Mouse (Mus musculus): ENCODE results near the gene Gid4. TPM values are rescaled to one million over a fixed set of nuclear protein-coding genes. Genes with fewer than 3 reads are reported as not detected.

The Gid4 gene
- polyA plus RNA-seq, 1 experiment from 2014 or later, result 8.7 TPM

DNA sequence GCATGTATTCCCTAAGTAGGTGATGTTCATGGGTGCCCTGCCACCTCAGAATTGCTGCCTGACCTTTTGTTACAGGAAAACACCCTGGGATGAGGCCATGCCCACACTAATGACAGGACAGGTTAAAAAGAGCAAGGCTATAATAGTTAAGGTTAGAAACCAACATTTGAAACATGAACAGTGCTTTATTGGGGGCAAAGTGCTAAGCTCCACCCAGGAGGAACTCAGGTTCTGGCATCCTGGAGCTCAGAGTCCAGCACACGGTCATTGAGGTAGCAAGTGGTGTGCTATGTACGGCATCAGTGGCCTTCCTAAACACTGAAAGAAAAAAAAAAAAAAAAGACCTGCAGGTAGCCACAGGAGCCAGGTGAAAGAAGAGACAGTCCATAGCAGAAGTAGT is 29.0 kb upstream of the Gid4 start:
- Histone ChIP-seq H3K4me2 (ENCODE audit: low read depth, low read length) (no peak overlapping the region), H3K9me3 (replicated peaks; ENCODE audit: control insufficient read depth, low read length) (no peaks in the 10 kb centered on the region), H3K36me3 (ENCODE audit: control insufficient read depth, insufficient read depth) (no peaks in the 10 kb centered on the region), H3K27ac (ENCODE audit: low read length) (no peak overlapping the region), H3K9ac (ENCODE audit: low read depth, low read length) (no peak overlapping the region), H3K4me3 (ENCODE audit: low read depth, low read length) (no peak overlapping the region), H3K4me1 (ENCODE audit: control insufficient read depth, low read depth, low read length) (no peaks in the 10 kb centered on the region), H3K27me3 (ENCODE audit: control insufficient read depth, insufficient read depth, low read depth, low read length) (peaks cover 3% of the 10 kb centered on the region; the same call in 1 of the 2 replicates)
- ATAC-seq (ENCODE audit: low read depth), result no peak
- WGBS (ENCODE audit: insufficient replicate concordance), result 63% methylated on average over 2 of the region's 2 CpGs

DNA sequence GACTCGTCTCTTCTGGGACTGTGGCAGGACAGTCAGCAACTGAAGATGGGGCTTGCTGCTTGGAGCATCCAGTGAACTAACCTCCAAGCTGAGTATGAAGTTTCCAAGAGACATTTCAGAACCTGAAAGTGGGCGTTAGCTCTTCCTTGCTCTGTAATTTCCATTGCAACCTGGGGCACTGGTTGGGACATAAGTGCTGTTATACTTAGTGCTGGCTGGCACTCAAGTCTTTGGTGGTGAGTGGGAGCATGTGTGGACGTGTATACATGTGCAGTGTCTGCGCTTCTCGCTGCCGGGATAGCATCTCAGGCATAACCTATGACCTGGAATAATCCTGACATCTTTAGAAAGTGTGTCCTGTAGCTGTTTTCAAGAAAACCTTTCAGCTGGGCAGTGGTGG is 25.6 kb upstream of the Gid4 start:
- no peak overlapping the region for H3K4me3 ChIP-seq (ENCODE audit: low read depth, low read length)
- H3K27me3 ChIP-seq (ENCODE audit: control insufficient read depth, insufficient read depth, low read depth, low read length), result no peaks in the 10 kb centered on the region
- H3K27ac ChIP-seq (ENCODE audit: low read length), result no peak overlapping the region
- H3K9me3 ChIP-seq (replicated peaks; ENCODE audit: control insufficient read depth, low read length), result no peaks in the 10 kb centered on the region
- H3K36me3 ChIP-seq (ENCODE audit: control insufficient read depth, insufficient read depth), result no peaks in the 10 kb centered on the region
- H3K4me1 ChIP-seq (ENCODE audit: control insufficient read depth, low read depth, low read length), result no peaks in the 10 kb centered on the region
- no peak overlapping the region for H3K9ac ChIP-seq (ENCODE audit: low read depth, low read length)
- 68% methylated on average over 6 of the region's 6 CpGs for WGBS (ENCODE audit: insufficient replicate concordance)
- ATAC-seq (ENCODE audit: low read depth), result no peak
- no peak overlapping the region for H3K4me2 ChIP-seq (ENCODE audit: low read depth, low read length)

DNA sequence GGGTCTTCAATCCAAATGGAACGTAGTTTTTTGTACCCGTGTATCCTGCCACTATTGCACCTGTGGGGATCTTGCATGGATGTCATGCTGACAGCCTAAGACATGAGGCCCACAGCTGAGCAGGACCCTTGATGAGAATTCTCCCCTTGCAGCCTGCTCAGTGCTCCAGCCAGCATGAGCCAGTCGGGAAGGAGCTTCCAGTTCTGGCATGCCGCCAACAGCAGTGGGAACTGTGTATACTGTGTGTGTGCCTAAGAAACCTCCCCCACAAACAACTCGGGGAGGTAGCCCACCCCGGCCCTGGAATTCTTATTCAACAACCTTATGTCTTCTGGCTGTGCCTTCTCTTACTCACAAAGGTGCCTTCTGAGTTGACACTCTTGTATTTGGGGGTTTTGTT is 20.4 kb upstream of the Gid4 start:
- H3K9ac ChIP-seq (ENCODE audit: low read depth, low read length), result no peak overlapping the region
- WGBS (ENCODE audit: insufficient replicate concordance), result 58% methylated on average over 6 of the region's 6 CpGs
- no peak overlapping the region for H3K27ac ChIP-seq (ENCODE audit: low read length)
- ATAC-seq (ENCODE audit: low read depth), result no peak
- peaks cover 8% of the 10 kb centered on the region for H3K36me3 ChIP-seq (ENCODE audit: control insufficient read depth, insufficient read depth)
- H3K27me3 ChIP-seq (ENCODE audit: control insufficient read depth, insufficient read depth, low read depth, low read length), result no peaks in the 10 kb centered on the region
- no peak overlapping the region for H3K4me2 ChIP-seq (ENCODE audit: low read depth, low read length)
- no peak overlapping the region for H3K4me3 ChIP-seq (ENCODE audit: low read depth, low read length)
- H3K9me3 ChIP-seq (replicated peaks; ENCODE audit: control insufficient read depth, low read length), result no peaks in the 10 kb centered on the region
- H3K4me1 ChIP-seq (ENCODE audit: control insufficient read depth, low read depth, low read length), result no peaks in the 10 kb centered on the region

DNA sequence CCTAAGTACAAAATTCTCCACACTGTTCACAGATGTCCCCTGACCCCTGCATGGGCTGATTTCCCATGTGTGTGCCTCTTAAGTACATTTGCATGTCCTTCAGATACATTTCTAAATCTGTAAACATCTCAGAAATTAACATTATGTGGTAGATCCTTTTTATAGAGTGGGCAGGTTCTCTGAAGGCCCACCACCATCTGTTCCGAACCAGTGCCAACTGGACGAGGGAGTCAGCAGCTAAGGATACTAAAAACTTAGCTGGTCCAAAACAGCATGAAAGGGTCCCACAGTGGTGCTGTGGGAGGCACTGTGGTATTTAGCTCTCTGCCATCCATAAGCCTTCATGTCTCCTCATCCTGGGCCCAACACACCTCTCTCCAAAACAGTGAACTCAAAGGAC is 19.8 kb upstream of the Gid4 start:
- ATAC-seq (ENCODE audit: low read depth), result no peak
- no peaks in the 10 kb centered on the region for H3K9me3 ChIP-seq (replicated peaks; ENCODE audit: control insufficient read depth, low read length)
- no peak overlapping the region for H3K9ac ChIP-seq (ENCODE audit: low read depth, low read length)
- H3K4me2 ChIP-seq (ENCODE audit: low read depth, low read length), result no peak overlapping the region
- no peak overlapping the region for H3K27ac ChIP-seq (ENCODE audit: low read length)
- 63% methylated on average over 2 of the region's 2 CpGs for WGBS (ENCODE audit: insufficient replicate concordance)
- H3K4me3 ChIP-seq (ENCODE audit: low read depth, low read length), result no peak overlapping the region
- H3K27me3 ChIP-seq (ENCODE audit: control insufficient read depth, insufficient read depth, low read depth, low read length), result no peaks in the 10 kb centered on the region
- H3K4me1 ChIP-seq (ENCODE audit: control insufficient read depth, low read depth, low read length), result no peaks in the 10 kb centered on the region
- peaks cover 8% of the 10 kb centered on the region for H3K36me3 ChIP-seq (ENCODE audit: control insufficient read depth, insufficient read depth)

DNA sequence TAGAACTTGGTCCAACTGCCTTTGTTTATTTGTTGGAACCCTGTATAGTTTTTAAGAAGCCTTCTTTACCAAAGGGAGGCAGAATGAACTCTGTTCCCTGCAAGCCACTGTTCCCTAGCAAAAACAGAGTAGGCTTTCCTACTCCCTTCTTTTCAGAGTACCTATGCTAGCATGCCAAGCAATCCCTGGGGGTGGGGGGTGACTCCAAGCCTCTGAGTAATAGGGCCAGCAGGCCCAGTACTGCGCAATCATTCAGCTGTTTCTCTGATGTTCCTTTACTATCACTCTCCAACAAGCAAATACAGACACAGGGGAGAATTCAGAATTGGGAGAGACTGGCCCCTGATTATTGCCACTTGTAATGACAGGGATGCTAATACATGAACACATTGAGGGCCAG is 10.3 kb upstream of the Gid4 start:
- no peaks in the 10 kb centered on the region for H3K4me1 ChIP-seq (ENCODE audit: control insufficient read depth, low read depth, low read length)
- H3K4me2 ChIP-seq (ENCODE audit: low read depth, low read length), result no peak overlapping the region
- no peak overlapping the region for H3K9ac ChIP-seq (ENCODE audit: low read depth, low read length)
- no peaks in the 10 kb centered on the region for H3K9me3 ChIP-seq (replicated peaks; ENCODE audit: control insufficient read depth, low read length)
- H3K4me3 ChIP-seq (ENCODE audit: low read depth, low read length), result no peak overlapping the region
- peaks cover 39% of the 10 kb centered on the region for H3K36me3 ChIP-seq (ENCODE audit: control insufficient read depth, insufficient read depth)
- no peak overlapping the region for H3K27ac ChIP-seq (ENCODE audit: low read length)
- no peak for ATAC-seq (ENCODE audit: low read depth)
- WGBS (ENCODE audit: insufficient replicate concordance), result 82% methylated on average over 1 of the region's 1 CpGs
- H3K27me3 ChIP-seq (ENCODE audit: control insufficient read depth, insufficient read depth, low read depth, low read length), result no peaks in the 10 kb centered on the region

DNA sequence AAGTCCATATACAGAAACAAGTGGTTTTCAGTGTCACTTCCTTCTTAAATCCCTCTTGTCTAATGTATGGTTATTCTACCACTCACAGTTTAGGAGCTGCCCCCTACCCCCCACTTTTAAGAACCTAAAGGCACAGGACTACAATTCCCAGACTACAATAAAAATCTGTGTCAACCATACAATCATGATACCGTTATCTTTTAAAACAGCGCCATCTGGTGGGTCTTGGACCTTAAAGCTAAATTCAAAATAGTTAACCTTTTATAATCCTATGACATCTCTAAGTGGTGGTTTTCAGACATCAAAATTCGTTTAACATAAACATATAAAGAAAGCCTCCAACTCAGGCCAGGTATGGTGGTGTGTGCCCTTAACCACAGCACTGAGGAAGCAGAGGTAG is 4.8 kb upstream of the Gid4 start:
- H3K36me3 ChIP-seq (ENCODE audit: control insufficient read depth, insufficient read depth), result peaks cover 7% of the 10 kb centered on the region
- 6% methylated on average over 3 of the region's 3 CpGs for WGBS (ENCODE audit: insufficient replicate concordance)
- no peaks in the 10 kb centered on the region for H3K27me3 ChIP-seq (ENCODE audit: control insufficient read depth, insufficient read depth, low read depth, low read length)
- H3K4me3 ChIP-seq (ENCODE audit: low read depth, low read length), result no peak overlapping the region
- H3K9ac ChIP-seq (ENCODE audit: low read depth, low read length), result no peak overlapping the region
- H3K9me3 ChIP-seq (replicated peaks; ENCODE audit: control insufficient read depth, low read length), result no peaks in the 10 kb centered on the region
- ATAC-seq (ENCODE audit: low read depth), result no peak
- no peak overlapping the region for H3K4me2 ChIP-seq (ENCODE audit: low read depth, low read length)
- H3K4me1 ChIP-seq (ENCODE audit: control insufficient read depth, low read depth, low read length), result peaks cover 9% of the 10 kb centered on the region
- no peak overlapping the region for H3K27ac ChIP-seq (ENCODE audit: low read length)

DNA sequence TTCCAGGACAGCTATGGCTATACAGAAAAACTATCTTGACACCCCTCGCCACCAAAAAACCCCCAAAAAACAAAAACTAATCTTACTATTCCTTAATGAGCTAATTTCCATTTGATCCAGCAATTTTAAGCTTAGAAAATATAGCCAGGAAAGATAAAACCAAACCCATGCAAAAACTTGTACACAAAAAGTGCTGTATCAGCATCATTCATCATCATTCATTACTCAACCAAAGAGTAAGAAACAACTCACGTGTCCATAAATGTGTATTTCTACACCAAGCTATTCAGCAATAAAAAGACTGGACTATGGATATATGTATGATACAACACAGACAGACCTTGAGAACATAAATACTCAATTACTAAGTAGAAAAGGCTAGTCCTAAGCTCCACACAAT is 4.0 kb upstream of the Gid4 start:
- WGBS (ENCODE audit: insufficient replicate concordance), result 82% methylated on average over 2 of the region's 2 CpGs
- Histone ChIP-seq H3K27me3 (ENCODE audit: control insufficient read depth, insufficient read depth, low read depth, low read length) (no peaks in the 10 kb centered on the region), H3K4me3 (ENCODE audit: low read depth, low read length) (no peak overlapping the region), H3K27ac (ENCODE audit: low read length) (no peak overlapping the region), H3K9me3 (replicated peaks; ENCODE audit: control insufficient read depth, low read length) (no peaks in the 10 kb centered on the region), H3K4me1 (ENCODE audit: control insufficient read depth, low read depth, low read length) (peaks cover 10% of the 10 kb centered on the region), H3K4me2 (ENCODE audit: low read depth, low read length) (no peak overlapping the region), H3K9ac (ENCODE audit: low read depth, low read length) (no peak overlapping the region), H3K36me3 (ENCODE audit: control insufficient read depth, insufficient read depth) (peaks cover 4% of the 10 kb centered on the region)
- ATAC-seq (ENCODE audit: low read depth), result no peak

DNA sequence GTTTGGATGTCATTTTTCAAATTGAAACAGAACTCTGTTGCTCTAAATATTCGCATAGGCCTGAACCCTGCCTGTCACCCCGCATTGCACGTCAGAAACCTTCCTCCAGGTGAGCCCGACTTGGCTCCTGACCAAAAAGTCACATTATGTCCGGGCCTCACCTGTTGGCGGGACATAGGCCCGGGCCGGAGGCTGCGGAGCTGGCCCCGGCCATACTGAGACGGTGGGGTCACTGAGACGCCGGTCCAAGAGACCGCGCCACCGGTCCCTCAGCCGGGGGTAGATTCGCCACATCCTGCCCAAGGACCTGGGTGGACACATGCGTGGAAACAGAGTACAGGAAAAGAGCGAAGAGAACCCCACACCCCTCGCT is 369 bp upstream of the Gid4 start:
- under 1% methylated on average over 21 of the region's 21 CpGs for WGBS (ENCODE audit: insufficient replicate concordance)
- Histone ChIP-seq H3K27ac (ENCODE audit: low read length) (peak overlapping the region; percentile 68), H3K4me3 (ENCODE audit: low read depth, low read length) (peak overlapping the region; percentile 92), H3K27me3 (ENCODE audit: control insufficient read depth, insufficient read depth, low read depth, low read length) (no peaks in the 10 kb centered on the region), H3K9me3 (replicated peaks; ENCODE audit: control insufficient read depth, low read length) (no peaks in the 10 kb centered on the region), H3K9ac (ENCODE audit: low read depth, low read length) (peak overlapping the region; percentile 79), H3K4me1 (ENCODE audit: control insufficient read depth, low read depth, low read length) (peaks cover 21% of the 10 kb centered on the region), H3K4me2 (ENCODE audit: low read depth, low read length) (peak overlapping the region; percentile 86), H3K36me3 (ENCODE audit: control insufficient read depth, insufficient read depth) (no peaks in the 10 kb centered on the region)
- peak; percentile 23 for ATAC-seq (ENCODE audit: low read depth)

DNA sequence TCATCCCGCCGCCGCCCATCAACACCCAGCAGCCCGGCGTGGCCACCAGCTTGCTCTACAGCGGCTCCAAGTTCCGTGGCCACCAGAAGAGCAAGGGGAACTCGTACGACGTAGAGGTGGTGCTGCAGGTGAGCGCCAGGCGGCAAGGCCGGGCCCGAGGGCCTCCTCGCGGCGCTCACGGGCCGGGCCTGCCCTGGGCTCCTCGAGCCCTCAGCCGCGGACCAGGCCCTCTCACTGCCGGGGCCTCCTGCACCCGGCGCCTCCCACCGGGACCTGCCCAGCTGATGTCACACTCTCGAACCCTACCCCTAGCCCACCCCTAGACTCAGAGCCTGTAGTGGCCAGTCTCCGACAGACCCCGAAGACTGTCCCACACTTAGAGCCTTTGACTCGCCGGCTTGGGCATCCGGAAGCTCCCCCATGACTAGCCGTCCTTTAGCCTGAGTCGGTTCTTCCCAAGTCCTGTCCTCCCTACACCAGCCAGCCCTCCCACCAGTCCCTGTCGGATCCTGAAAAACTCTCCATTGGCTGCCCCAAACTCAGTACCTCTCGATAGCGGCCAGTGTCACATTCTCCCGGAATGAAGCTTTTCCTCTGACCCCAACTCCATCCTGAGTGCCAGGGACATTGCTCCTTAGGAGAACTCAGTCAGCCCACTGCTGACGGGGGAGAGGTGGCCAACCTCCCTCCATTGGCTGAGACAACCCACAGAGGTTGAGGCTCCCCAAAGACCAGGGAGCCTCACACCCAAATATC is 950 bp downstream of the Gid4 start, which contains the start of gene Atpaf2:
Gene Atpaf2 (minus strand): TSS at position 741 of the 756 bp plus-strand sequence.
- Histone ChIP-seq H3K36me3 (ENCODE audit: control insufficient read depth, insufficient read depth) (no peaks in the 10 kb centered on the region), H3K9ac (ENCODE audit: low read depth, low read length) (peak within 1 kb of the TSS; percentile 95), H3K4me1 (ENCODE audit: control insufficient read depth, low read depth, low read length) (peaks cover 21% of the 10 kb centered on the region), H3K27ac (ENCODE audit: low read length) (peak within 1 kb of the TSS; percentile 85), H3K9me3 (replicated peaks; ENCODE audit: control insufficient read depth, low read length) (no peaks in the 10 kb centered on the region), H3K4me3 (ENCODE audit: low read depth, low read length) (peak within 1 kb of the TSS; percentile 92), H3K27me3 (ENCODE audit: control insufficient read depth, insufficient read depth, low read depth, low read length) (no peaks in the 10 kb centered on the region), H3K4me2 (ENCODE audit: low read depth, low read length) (peak within 1 kb of the TSS; percentile 94)
- ATAC-seq (ENCODE audit: low read depth), result peak; percentile 11
- WGBS (ENCODE audit: insufficient replicate concordance), result under 1% methylated on average over 39 of the region's 39 CpGs
